Mouse (Mus musculus): ENCODE results near the gene Cdh13. TPM values are rescaled to one million over a fixed set of nuclear protein-coding genes. Genes with fewer than 3 reads are reported as not detected.

The Cdh13 gene
- polyA plus RNA-seq, 1 experiment from 2014 or later = 37.1 TPM

GRCm38 (mm10) chr8:118602074-118602473 lies 318.5 kb downstream of the Cdh13 start:
- WGBS (ENCODE audit: insufficient replicate concordance) = 78% methylated on average over 8 of the region's 8 CpGs
- Histone ChIP-seq H3K4me1 (ENCODE audit: control insufficient read depth, insufficient read depth, low read length) (no peaks in the 10 kb centered on the region), H3K36me3 (ENCODE audit: control insufficient read depth, insufficient read depth, low read length) (no peaks in the 10 kb centered on the region), H3K27me3 (ENCODE audit: control insufficient read depth, insufficient read depth, low read length) (no peaks in the 10 kb centered on the region), H3K9me3 (replicated peaks; ENCODE audit: control insufficient read depth, low read length) (no peaks in the 10 kb centered on the region), H3K27ac (ENCODE audit: low read depth, low read length) (no peak overlapping the region), H3K4me3 (ENCODE audit: low read depth, low read length) (no peak overlapping the region), H3K9ac (ENCODE audit: low read depth, low read length) (no peak overlapping the region), H3K4me2 (no peak overlapping the region)
- no peak for ATAC-seq (replicated peaks; ENCODE audit: insufficient number of reproducible peaks, low FRiP score, low TSS enrichment)

- Histone ChIP-seq H3K4me1 (ENCODE audit: control insufficient read depth, insufficient read depth, low read length) (no peaks in the 10 kb centered on the region), H3K27ac (ENCODE audit: low read depth, low read length) (no peak overlapping the region), H3K4me2 (no peak overlapping the region), H3K9ac (ENCODE audit: low read depth, low read length) (no peak overlapping the region), H3K4me3 (ENCODE audit: low read depth, low read length) (no peak overlapping the region), H3K9me3 (replicated peaks; ENCODE audit: control insufficient read depth, low read length) (no peaks in the 10 kb centered on the region), H3K27me3 (ENCODE audit: control insufficient read depth, insufficient read depth, low read length) (no peaks in the 10 kb centered on the region), H3K36me3 (ENCODE audit: control insufficient read depth, insufficient read depth, low read length) (no peaks in the 10 kb centered on the region)
- WGBS (ENCODE audit: insufficient replicate concordance) = 83% methylated on average over 10 of the region's 10 CpGs
- no peak for ATAC-seq (replicated peaks; ENCODE audit: insufficient number of reproducible peaks, low FRiP score, low TSS enrichment)
Measured at GRCm38 (mm10) chr8:118611551-118611950, 328.0 kb downstream of the Cdh13 start.

DNA sequence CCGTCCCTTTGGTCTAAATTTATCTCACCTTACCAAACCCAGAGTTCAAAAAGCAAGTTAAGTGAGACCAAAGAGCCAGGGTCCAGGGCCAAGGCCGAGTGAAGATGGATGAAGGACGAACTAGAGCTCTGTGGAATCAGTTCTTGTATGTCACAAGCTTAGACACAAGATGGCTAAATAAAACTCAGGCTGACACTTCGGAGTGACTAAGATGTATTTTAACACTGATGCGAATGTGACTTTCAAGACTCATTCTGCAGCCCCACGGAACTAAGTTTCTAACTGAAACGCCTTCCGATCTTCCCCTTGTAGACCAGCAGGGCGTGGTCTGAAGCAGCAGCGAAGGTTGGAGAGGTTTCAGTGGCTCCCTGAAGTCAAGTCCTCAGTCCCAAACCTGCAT lies 334.7 kb downstream of the Cdh13 start:
- no peak overlapping the region for H3K9ac ChIP-seq (ENCODE audit: low read depth, low read length)
- no peaks in the 10 kb centered on the region for H3K27me3 ChIP-seq (ENCODE audit: control insufficient read depth, insufficient read depth, low read length)
- WGBS (ENCODE audit: insufficient replicate concordance) = 89% methylated on average over 10 of the region's 10 CpGs
- no peak for ATAC-seq (replicated peaks; ENCODE audit: insufficient number of reproducible peaks, low FRiP score, low TSS enrichment)
- H3K36me3 ChIP-seq (ENCODE audit: control insufficient read depth, insufficient read depth, low read length) = no peaks in the 10 kb centered on the region
- no peaks in the 10 kb centered on the region for H3K4me1 ChIP-seq (ENCODE audit: control insufficient read depth, insufficient read depth, low read length)
- H3K4me3 ChIP-seq (ENCODE audit: low read depth, low read length) = no peak overlapping the region
- H3K4me2 ChIP-seq = no peak overlapping the region
- H3K27ac ChIP-seq (ENCODE audit: low read depth, low read length) = no peak overlapping the region
- H3K9me3 ChIP-seq (replicated peaks; ENCODE audit: control insufficient read depth, low read length) = no peaks in the 10 kb centered on the region

DNA sequence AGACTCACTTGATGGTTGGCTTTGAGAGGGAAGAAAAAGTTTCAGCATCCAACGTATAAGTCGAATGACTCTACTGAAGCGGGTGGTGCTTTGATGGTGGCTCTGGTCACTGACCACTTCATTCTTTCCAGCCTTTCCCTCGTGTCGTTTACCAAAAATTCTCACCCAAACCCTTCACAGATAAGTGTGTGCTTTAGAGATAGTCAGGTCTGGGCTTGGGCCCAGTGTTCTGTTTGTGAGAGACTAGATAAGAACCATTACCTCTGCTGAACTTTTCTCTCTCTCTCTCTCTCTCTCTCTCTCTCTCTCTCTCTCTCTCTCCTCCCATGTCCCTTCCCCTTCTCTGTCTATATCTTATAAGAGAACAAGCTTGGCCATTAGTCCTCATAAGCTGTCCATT lies 342.9 kb downstream of the Cdh13 start:
- Histone ChIP-seq H3K36me3 (ENCODE audit: control insufficient read depth, insufficient read depth, low read length) (no peaks in the 10 kb centered on the region), H3K9ac (ENCODE audit: low read depth, low read length) (no peak overlapping the region), H3K9me3 (replicated peaks; ENCODE audit: control insufficient read depth, low read length) (no peaks in the 10 kb centered on the region), H3K4me2 (no peak overlapping the region), H3K4me1 (ENCODE audit: control insufficient read depth, insufficient read depth, low read length) (no peaks in the 10 kb centered on the region), H3K27ac (ENCODE audit: low read depth, low read length) (peak overlapping the region; percentile 55; the same call in 1 of the 2 replicates), H3K4me3 (ENCODE audit: low read depth, low read length) (no peak overlapping the region), H3K27me3 (ENCODE audit: control insufficient read depth, insufficient read depth, low read length) (no peaks in the 10 kb centered on the region)
- 42% methylated on average over 5 of the region's 5 CpGs for WGBS (ENCODE audit: insufficient replicate concordance)
- peak; percentile 84 for ATAC-seq (replicated peaks; ENCODE audit: insufficient number of reproducible peaks, low FRiP score, low TSS enrichment)

GRCm38 (mm10) chr8:118627737-118628136 lies 344.2 kb downstream of the Cdh13 start:
- Histone ChIP-seq H3K9me3 (replicated peaks; ENCODE audit: control insufficient read depth, low read length) (no peaks in the 10 kb centered on the region), H3K36me3 (ENCODE audit: control insufficient read depth, insufficient read depth, low read length) (no peaks in the 10 kb centered on the region), H3K4me3 (ENCODE audit: low read depth, low read length) (no peak overlapping the region), H3K4me1 (ENCODE audit: control insufficient read depth, insufficient read depth, low read length) (no peaks in the 10 kb centered on the region), H3K27me3 (ENCODE audit: control insufficient read depth, insufficient read depth, low read length) (no peaks in the 10 kb centered on the region), H3K9ac (ENCODE audit: low read depth, low read length) (no peak overlapping the region), H3K4me2 (no peak overlapping the region), H3K27ac (ENCODE audit: low read depth, low read length) (no peak overlapping the region)
- no peak for ATAC-seq (replicated peaks; ENCODE audit: insufficient number of reproducible peaks, low FRiP score, low TSS enrichment)
- 77% methylated on average over 5 of the region's 5 CpGs for WGBS (ENCODE audit: insufficient replicate concordance)

DNA sequence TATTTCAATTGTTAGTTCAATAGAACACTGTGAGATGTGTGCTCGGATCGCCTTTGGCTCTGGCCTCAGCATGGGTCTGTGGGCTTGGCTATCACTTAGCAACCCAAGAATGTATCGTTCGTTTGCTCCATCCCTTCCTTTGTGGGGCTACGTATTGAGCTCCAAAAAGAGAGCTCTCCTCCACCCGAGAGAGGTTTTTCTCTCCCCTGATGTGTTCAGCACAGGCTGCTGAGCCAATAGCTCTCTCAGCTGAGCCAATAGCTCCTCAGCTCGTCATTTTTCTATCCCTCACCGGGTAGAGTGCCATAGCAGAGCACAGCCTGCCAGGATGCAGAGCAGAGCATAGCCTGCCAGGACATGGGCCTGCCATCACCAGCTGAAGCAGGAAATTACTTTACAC lies 345.2 kb downstream of the Cdh13 start:
- H3K9ac ChIP-seq (ENCODE audit: low read depth, low read length) = no peak overlapping the region
- no peaks in the 10 kb centered on the region for H3K9me3 ChIP-seq (replicated peaks; ENCODE audit: control insufficient read depth, low read length)
- no peak overlapping the region for H3K4me3 ChIP-seq (ENCODE audit: low read depth, low read length)
- ATAC-seq (replicated peaks; ENCODE audit: insufficient number of reproducible peaks, low FRiP score, low TSS enrichment) = no peak
- H3K4me1 ChIP-seq (ENCODE audit: control insufficient read depth, insufficient read depth, low read length) = no peaks in the 10 kb centered on the region
- WGBS (ENCODE audit: insufficient replicate concordance) = 85% methylated on average over 8 of the region's 8 CpGs
- H3K27ac ChIP-seq (ENCODE audit: low read depth, low read length) = no peak overlapping the region
- H3K36me3 ChIP-seq (ENCODE audit: control insufficient read depth, insufficient read depth, low read length) = no peaks in the 10 kb centered on the region
- no peaks in the 10 kb centered on the region for H3K27me3 ChIP-seq (ENCODE audit: control insufficient read depth, insufficient read depth, low read length)
- H3K4me2 ChIP-seq = no peak overlapping the region

DNA sequence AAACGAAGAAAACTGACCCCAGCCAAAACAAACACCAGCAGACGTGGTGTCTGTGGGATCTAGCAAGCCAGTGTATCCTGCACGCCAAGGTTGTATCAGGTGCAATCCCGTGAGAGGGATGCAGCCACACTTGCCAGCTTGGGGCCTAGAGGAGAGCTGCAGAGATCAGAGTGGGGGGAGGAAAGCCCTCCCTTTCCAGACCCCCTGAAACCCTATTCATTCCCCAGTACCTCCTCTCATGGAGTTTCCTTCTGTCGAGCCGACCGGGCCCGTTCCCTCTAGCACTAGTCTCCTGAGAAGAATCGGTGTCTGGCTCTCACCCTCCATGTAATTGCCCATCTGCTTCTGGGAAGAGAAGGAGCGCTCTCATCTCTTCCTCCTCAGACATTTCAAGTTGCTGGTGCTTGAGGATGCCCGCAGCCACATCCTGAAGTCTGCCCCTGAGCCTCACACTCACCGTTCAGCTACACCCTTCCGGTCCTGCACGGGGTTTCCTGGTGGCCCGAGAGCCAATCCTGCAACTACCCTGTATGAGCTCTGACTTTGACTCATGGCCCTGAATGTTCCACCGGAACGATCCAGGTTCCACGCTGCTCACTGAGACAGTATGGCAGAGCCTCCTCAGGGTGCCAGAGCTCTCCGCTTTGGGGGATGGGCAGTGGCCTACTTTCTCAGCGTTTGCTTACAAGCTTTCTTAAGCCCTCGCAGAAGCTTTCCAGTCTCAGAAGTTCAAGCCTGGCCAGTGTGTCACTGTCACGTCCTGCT lies 351.9 kb downstream of the Cdh13 start:
- H3K9ac ChIP-seq (ENCODE audit: low read depth, low read length) = no peak overlapping the region
- no peak overlapping the region for H3K27ac ChIP-seq (ENCODE audit: low read depth, low read length)
- 70% methylated on average over 22 of the region's 22 CpGs for WGBS (ENCODE audit: insufficient replicate concordance)
- no peaks in the 10 kb centered on the region for H3K9me3 ChIP-seq (replicated peaks; ENCODE audit: control insufficient read depth, low read length)
- no peak overlapping the region for H3K4me3 ChIP-seq (ENCODE audit: low read depth, low read length)
- ATAC-seq (replicated peaks; ENCODE audit: insufficient number of reproducible peaks, low FRiP score, low TSS enrichment) = no peak
- no peaks in the 10 kb centered on the region for H3K27me3 ChIP-seq (ENCODE audit: control insufficient read depth, insufficient read depth, low read length)
- no peak overlapping the region for H3K4me2 ChIP-seq
- H3K4me1 ChIP-seq (ENCODE audit: control insufficient read depth, insufficient read depth, low read length) = no peaks in the 10 kb centered on the region
- H3K36me3 ChIP-seq (ENCODE audit: control insufficient read depth, insufficient read depth, low read length) = no peaks in the 10 kb centered on the region

GRCm38 (mm10) chr8:118639606-118640005 lies 356.1 kb downstream of the Cdh13 start:
- Histone ChIP-seq H3K4me2 (no peak overlapping the region), H3K27me3 (ENCODE audit: control insufficient read depth, insufficient read depth, low read length) (no peaks in the 10 kb centered on the region), H3K27ac (ENCODE audit: low read depth, low read length) (no peak overlapping the region), H3K4me1 (ENCODE audit: control insufficient read depth, insufficient read depth, low read length) (no peaks in the 10 kb centered on the region), H3K36me3 (ENCODE audit: control insufficient read depth, insufficient read depth, low read length) (no peaks in the 10 kb centered on the region), H3K9me3 (replicated peaks; ENCODE audit: control insufficient read depth, low read length) (no peaks in the 10 kb centered on the region), H3K9ac (ENCODE audit: low read depth, low read length) (no peak overlapping the region), H3K4me3 (ENCODE audit: low read depth, low read length) (no peak overlapping the region)
- ATAC-seq (replicated peaks; ENCODE audit: insufficient number of reproducible peaks, low FRiP score, low TSS enrichment) = no peak
- WGBS (ENCODE audit: insufficient replicate concordance) = 89% methylated on average over 8 of the region's 8 CpGs

DNA sequence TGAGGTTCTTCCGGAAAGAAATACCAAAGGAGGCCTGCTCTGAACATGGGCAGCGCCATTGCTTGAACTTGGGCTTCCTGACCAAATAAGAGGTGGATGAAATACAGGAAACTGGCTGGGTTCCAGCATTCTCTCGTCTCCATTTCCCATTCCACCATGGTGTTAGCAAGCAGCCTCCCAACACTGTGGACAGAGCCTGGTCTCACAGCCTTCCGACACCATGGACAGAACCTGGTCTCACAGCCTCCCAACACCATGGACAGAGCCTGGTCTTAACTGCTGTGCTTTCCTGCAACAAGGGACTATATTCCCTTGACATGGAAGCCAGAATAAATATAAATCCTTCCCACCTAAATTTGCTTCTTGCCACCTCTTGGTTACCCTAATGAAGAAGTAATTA lies 358.3 kb downstream of the Cdh13 start:
- no peak overlapping the region for H3K27ac ChIP-seq (ENCODE audit: low read depth, low read length)
- H3K27me3 ChIP-seq (ENCODE audit: control insufficient read depth, insufficient read depth, low read length) = no peaks in the 10 kb centered on the region
- no peaks in the 10 kb centered on the region for H3K4me1 ChIP-seq (ENCODE audit: control insufficient read depth, insufficient read depth, low read length)
- H3K9ac ChIP-seq (ENCODE audit: low read depth, low read length) = no peak overlapping the region
- ATAC-seq (replicated peaks; ENCODE audit: insufficient number of reproducible peaks, low FRiP score, low TSS enrichment) = no peak
- H3K36me3 ChIP-seq (ENCODE audit: control insufficient read depth, insufficient read depth, low read length) = no peaks in the 10 kb centered on the region
- H3K9me3 ChIP-seq (replicated peaks; ENCODE audit: control insufficient read depth, low read length) = no peaks in the 10 kb centered on the region
- no peak overlapping the region for H3K4me2 ChIP-seq
- WGBS (ENCODE audit: insufficient replicate concordance) = 71% methylated on average over 4 of the region's 4 CpGs
- H3K4me3 ChIP-seq (ENCODE audit: low read depth, low read length) = no peak overlapping the region
